Mouse (Mus musculus) lung, adult 2 months (tissue): ENCODE data around the gene Egln1. TPM values are rescaled to one million over a fixed set of nuclear protein-coding genes. Genes with fewer than 3 reads are reported as not detected.

ENCODE experiments used
- DNase-seq: peaks from one replicate; pipeline ENCODE4 v3.0.0; 2022
- H3K4me1 ChIP-seq: fragments of 200-500 bp; 2 replicates; pipeline ENCODE4 v1.6.1; 2011; ENCODE audit warnings: low read length; ENCODE audit not compliant: control insufficient read depth, insufficient read depth
- H3K4me3 ChIP-seq: fragments of 200-500 bp; replicated peaks from 2 replicates; pipeline ENCODE3; 2011; ENCODE audit warnings: low read depth, mild to moderate bottlenecking, control low read depth, low read length; ENCODE audit errors: extremely low read depth
- CTCF ChIP-seq: fragments of 200-500 bp; IDR thresholded peaks from 2 replicates; pipeline ENCODE4 v1.5.1; 2011; ENCODE audit warnings: mild to moderate bottlenecking, low read length, control low read depth; ENCODE audit not compliant: insufficient read depth
- POLR2A ChIP-seq: fragments of 200-500 bp; IDR thresholded peaks from 2 replicates; pipeline ENCODE4 v1.6.1; 2011; ENCODE audit warnings: low read depth, mild to moderate bottlenecking, control low read depth, low read length, borderline replicate concordance; ENCODE audit errors: extremely low read depth
- WGBS: fragments of 180-500 bp; shearing (Covaris S2); methylation state at CpG from one replicate; pipeline ENCODE4 v1.1.7; 2018; 5-methylcytosine and 5-hydroxymethylcytosine counted together
- polyA plus RNA-seq: library from polyadenylated mRNA; depleted of rRNA; stranded (reverse); fragments of >200 nt; gene quantifications from 2 replicates; pipeline ENCODE4 v1.2.3, GENCODE M21; 2012

Egln1 gene
- polyA plus RNA-seq, 1 experiment: 40.2 TPM

DNA sequence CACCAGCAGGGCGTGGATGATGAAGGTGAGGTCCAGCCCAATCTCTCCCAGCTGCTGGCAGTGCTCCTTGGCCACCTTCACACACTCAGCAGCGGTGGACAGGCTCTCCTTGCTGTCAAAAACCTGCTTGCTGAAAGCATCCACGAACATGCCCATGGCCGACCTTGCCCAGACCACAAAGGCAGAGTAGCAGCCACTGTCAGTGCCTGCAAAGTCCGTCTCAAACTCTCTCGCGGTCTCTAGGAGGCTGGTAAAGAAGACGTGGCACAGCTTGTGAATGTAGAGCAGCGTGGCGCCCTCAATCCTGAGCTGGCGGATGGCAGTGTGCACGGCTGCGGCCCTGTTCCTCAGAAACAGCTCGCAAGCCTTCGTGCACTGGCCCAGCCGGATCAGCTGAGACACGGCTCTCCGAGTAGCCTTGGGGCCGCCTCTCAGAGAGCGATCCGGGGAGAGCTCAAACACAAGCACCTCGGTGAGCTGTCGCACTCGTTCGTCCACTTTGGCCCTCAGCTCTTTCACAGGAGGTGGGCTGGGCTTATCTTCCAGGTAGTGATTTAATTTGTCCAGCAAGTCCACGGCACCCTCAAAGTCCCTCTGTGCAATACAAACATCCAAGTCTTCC is 53.0 kb downstream of the Egln1 start:
- 72% methylated on average over 26 of the region's 26 CpGs for WGBS
- no peak for TF ChIP-seq POLR2A
- TF ChIP-seq CTCF: no peak
- peak overlapping the region; percentile 12 for H3K4me3 ChIP-seq
- H3K4me1 ChIP-seq: peaks cover 13% of the 10 kb centered on the region
- DNase-seq: no peak

DNA sequence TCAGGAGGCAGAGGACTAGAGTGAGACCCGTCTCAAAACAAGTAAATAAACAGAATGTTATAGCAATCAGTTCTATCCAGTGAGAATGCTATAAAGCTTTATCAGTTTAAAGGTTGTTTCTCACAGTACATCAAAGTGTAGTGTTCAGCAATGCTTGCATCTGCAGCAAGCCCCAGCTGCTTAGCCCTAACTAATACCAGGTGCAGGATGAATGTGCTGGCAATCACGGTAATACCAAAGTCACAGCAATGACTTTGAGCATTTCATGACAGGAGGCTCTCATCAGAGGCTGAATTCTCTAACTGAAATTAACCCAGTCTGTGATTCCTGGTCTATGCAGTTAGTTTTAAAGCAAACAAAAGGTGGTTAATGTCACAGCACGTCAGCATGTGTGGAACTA is 56.5 kb downstream of the Egln1 start:
- Histone ChIP-seq H3K4me3 (no peak overlapping the region), H3K4me1 (peaks cover 7% of the 10 kb centered on the region)
- TF ChIP-seq CTCF (no peak), POLR2A (no peak)
- no peak for DNase-seq
- WGBS: 60% methylated on average over 3 of the region's 3 CpGs

DNA sequence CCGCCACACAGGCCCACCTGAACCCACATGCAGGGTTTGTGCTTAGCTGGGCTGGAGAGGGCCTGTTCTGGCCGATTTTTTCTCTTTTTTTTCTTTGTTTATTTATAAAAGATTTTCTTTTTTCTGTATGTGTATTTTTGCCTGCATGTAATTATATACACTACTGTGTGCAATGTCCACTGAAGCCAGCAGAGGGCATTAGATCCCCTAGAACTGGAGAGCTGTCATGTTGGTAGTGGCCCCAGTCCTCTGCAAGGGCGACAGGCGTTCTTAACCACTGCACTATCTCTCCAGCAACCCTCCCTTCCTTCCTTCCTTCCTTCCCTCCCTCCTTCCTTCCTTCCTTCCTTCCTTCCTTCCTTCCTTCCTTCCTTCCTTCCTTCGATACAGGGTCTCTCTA is 60.7 kb downstream of the Egln1 start:
- no peak for DNase-seq
- TF ChIP-seq POLR2A (no peak), CTCF (no peak)
- WGBS: 91% methylated on average over 5 of the region's 5 CpGs

DNA sequence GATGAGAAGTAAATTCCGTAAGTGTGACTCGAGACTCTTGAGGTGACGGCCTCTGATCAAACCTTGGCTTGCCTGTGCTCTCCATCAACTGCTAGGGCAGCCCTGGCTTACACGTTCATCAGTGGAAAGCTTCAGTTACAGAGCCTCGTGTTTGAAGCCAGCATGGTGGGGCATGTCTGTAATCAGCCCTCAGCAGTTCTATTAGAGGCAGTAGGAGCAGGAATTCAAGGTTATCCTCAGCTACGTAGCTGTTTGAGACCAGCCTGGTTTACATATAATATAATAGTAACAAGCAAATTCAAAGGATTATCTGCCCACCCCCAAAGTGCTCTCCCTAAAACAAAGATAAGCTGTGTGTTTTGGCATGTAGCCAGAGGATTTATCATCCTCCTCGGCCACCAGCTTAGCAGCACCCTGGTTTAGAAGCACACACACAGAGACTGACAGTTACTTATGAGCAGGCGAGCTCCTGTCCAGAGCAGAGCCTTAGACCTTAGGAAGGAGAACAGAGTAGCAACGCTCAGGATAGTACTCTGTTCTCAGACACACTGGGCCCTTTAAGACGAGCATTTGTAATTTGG is 70.1 kb downstream of the Egln1 start:
- TF ChIP-seq CTCF (no peak), POLR2A (no peak)

More for the DNA sequence above, 60.7 kb downstream of the Egln1 start:
- no peak overlapping the region for H3K4me3 ChIP-seq
- no peaks in the 10 kb centered on the region for H3K4me1 ChIP-seq

GRCm38 (mm10) chr8:124878141-124878540 is 71.0 kb downstream of the Egln1 start:
- WGBS: 83% methylated on average over 5 of the region's 5 CpGs
- no peaks in the 10 kb centered on the region for H3K4me1 ChIP-seq
- H3K4me3 ChIP-seq: no peak overlapping the region
- no peak for TF ChIP-seq CTCF
- TF ChIP-seq POLR2A: no peak
- no peak for DNase-seq

More for the DNA sequence above, 70.1 kb downstream of the Egln1 start:
- no peak for DNase-seq
- H3K4me1 ChIP-seq: no peaks in the 10 kb centered on the region
- H3K4me3 ChIP-seq: no peak overlapping the region
- WGBS: 66% methylated on average over 10 of the region's 10 CpGs

DNA sequence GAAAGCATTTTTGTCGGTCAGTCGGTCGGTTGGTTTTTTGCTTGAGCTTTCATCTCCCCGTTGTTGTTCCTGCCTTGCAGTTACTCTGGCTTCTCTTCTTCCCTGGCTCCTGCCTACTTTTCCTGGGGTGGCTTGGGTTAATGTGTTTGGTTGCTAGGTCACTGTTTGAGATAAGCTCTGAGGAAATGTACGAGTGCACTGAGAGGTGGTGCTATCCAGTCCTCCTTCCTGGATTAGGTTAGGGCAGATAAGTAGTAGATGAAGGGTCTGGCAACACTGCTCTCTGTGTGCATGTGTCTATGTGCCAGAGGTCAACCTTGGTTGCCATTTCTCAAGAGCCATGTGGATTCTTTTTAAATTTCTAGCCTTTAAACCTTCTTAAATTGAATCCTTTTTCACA is 76.4 kb downstream of the Egln1 start:
- TF ChIP-seq POLR2A (no peak), CTCF (no peak)
- Histone ChIP-seq H3K4me1 (no peaks in the 10 kb centered on the region; the same call in 1 of the 2 replicates), H3K4me3 (no peak overlapping the region)
- WGBS: 65% methylated on average over 5 of the region's 5 CpGs
- DNase-seq: no peak

DNA sequence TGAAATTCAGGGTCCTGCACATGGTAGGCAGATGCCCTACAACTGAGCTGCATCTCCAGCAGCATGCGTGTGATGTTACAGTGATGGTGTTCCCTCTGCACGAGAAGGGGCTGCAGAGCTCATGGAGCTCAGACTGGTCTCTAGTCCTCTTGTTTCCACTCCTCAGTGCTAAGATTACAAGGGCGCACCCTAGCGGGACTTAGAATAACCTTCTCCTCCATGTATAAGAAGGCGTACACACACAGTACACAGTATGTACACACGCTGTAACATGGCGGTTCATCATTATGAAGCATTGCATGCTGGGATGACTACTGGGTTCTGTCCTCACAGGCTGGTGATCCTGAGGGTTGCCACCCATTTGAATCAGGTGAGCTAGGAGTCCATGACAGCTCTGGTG is 77.0 kb downstream of the Egln1 start:
- TF ChIP-seq CTCF (no peak), POLR2A (no peak)
- Histone ChIP-seq H3K4me3 (no peak overlapping the region), H3K4me1 (peaks cover 3% of the 10 kb centered on the region)
- WGBS: 92% methylated on average over 7 of the region's 7 CpGs
- no peak for DNase-seq

DNA sequence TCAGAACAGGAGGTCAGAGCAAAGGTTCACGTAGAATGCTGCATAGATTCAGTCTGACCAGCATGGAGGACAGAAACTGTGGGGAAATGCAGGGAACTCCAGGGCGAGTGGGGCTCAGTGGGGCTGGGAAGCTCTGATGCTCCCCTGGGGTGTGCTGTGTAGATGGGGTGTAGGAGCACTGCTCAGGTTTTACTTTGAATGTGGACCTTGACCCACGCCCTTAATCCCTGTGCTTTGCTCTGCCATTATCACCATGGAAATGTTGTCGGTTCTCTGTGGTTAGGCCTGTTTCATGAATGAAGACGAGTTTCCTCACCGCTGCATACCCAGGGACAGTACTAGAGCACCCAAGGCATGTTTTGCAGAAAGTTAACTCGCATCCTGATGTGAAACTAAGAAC is 77.7 kb downstream of the Egln1 start:
- DNase-seq: no peak
- no peak for TF ChIP-seq CTCF
- TF ChIP-seq POLR2A: no peak
- Histone ChIP-seq H3K4me3 (no peak overlapping the region), H3K4me1 (peaks cover 7% of the 10 kb centered on the region)
- WGBS: 89% methylated on average over 7 of the region's 7 CpGs

DNA sequence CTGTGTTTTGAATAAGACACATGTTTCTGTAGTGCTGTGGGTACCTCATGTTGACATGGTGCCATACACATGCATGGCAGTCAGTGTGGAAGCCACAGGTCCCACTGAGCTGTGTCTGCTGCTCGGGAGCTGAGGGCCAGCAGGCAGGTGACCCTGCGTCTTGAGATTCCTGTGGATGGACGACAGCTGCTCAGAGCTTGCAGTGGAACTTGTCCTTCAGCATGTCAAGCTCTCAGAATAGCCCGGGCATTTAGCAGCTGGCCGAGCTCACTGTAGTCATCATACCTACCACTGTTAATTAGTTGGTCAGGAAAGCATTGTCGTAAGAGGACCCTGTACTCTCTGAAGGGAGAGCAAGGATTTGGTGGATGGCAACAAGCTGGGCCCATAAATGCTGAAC is 79.4 kb downstream of the Egln1 start:
- WGBS: 71% methylated on average over 6 of the region's 6 CpGs
- DNase-seq: no peak
- no peak overlapping the region for H3K4me3 ChIP-seq
- no peak for TF ChIP-seq CTCF
- TF ChIP-seq POLR2A: no peak
- H3K4me1 ChIP-seq: peaks cover 11% of the 10 kb centered on the region

DNA sequence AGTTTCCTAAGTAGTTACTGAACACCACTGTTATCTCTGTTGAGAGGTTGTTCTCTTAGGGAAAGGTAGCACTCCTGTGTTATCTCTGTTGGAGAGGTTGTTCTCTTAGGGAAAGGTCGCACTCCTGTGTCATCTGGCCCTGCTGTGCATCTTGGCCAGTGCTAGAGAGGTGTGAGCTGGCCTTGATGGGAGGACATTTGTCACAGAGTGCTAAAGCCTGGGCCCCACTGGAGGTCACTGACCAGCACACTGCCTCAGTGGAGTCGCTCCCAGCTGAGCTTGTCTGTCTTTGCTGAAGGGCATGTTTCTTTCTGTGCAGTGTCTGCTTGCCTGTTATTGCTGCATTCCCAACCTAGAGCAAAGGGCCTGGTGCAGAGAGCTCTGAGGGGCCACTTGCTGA is 82.0 kb downstream of the Egln1 start:
- H3K4me1 ChIP-seq: peaks cover 15% of the 10 kb centered on the region
- H3K4me3 ChIP-seq: no peak overlapping the region
- TF ChIP-seq POLR2A (no peak), CTCF (no peak)
- WGBS: 54% methylated on average over 2 of the region's 2 CpGs
- DNase-seq: no peak

GRCm38 (mm10) chr8:124866669-124867068 is 82.5 kb downstream of the Egln1 start:
- TF ChIP-seq POLR2A: no peak
- TF ChIP-seq CTCF: no peak
- 52% methylated on average over 3 of the region's 3 CpGs for WGBS

More at GRCm38 (mm10) chr8:124866669-124867068, 82.5 kb downstream of the Egln1 start:
- peaks cover 15% of the 10 kb centered on the region for H3K4me1 ChIP-seq
- DNase-seq: no peak
- no peak overlapping the region for H3K4me3 ChIP-seq
